Mouse (Mus musculus) frontal cortex, postnatal 10 days (tissue): Measurements from ENCODE around the gene Slc35e3.
"Not testable (repeated sequence)": the region's sequence is repeated elsewhere in the genome, so short reads cannot be mapped to it uniquely, and the experiment has no call there.

Experiments used
- DNase-seq, 2 experiments: peaks; one replicate each; pipeline ENCODE4 v3.0.0; 2022; ENCODE audit warnings: low spot score in 2 of 2, mixed read lengths in 1 of 2

Slc35e3 gene

DNA sequence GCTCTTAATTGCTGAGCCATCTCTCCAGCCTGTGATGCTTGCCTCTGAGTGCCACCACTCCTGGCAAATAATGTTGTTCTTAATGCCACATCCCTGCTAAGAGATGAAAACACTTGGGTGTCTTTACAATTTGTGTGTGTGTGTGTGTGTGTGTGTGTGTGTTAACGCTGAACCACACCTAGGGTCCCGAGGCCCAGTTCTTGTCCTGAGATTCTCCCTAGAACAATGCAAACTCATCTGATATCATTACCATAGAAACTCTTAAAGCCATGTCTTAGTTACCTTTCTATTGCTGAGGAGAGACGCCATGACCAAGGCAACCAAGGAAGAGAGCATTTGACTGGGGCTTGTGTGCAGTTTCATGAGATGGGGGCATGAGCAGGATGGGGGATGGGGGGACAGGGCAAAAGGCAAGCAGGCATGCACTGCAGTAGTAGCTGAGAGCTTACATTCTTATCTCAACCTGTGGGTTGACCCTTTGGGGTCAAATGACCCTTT is 32.1 kb downstream of the Slc35e3 start:
- DNase-seq = no peak

DNA sequence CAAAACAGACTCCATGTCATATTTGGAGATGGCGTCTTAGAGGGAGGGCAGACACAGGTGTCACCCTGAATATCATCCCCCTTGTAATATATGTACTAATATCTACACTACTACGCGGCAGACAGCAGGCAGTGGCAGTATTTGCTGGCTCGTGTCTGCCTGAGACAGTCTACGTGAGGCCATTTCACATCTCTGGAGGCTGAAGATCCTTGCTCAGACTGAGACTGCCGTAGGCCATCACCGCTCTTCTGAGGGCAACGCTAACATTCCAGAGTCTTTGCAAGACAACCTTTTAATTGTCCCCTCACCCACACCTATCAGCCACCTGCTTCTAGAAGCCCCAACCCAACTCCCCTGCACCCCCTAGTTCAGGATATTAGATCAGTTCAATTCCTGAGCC is 32.7 kb downstream of the Slc35e3 start:
- no peak for DNase-seq

DNA sequence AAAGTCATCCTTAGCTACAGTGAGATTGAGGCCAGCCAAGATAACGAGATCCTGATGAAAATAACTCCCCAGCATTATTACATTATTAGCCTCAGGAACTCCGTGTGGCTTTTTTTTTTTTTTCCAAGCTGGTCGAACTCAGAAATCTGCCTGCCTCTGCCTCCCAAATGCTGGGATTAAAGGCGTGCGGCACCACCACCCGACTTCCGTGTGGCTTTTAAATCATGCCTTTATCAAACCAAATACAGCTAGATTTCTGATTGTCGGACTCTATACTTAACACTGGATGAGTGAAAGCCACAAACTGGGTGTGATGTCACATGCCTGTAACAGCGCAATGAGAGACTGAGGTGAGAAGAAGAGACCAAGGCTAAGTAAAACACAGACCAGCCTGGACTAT is 33.3 kb downstream of the Slc35e3 start:
- no peak for DNase-seq

DNA sequence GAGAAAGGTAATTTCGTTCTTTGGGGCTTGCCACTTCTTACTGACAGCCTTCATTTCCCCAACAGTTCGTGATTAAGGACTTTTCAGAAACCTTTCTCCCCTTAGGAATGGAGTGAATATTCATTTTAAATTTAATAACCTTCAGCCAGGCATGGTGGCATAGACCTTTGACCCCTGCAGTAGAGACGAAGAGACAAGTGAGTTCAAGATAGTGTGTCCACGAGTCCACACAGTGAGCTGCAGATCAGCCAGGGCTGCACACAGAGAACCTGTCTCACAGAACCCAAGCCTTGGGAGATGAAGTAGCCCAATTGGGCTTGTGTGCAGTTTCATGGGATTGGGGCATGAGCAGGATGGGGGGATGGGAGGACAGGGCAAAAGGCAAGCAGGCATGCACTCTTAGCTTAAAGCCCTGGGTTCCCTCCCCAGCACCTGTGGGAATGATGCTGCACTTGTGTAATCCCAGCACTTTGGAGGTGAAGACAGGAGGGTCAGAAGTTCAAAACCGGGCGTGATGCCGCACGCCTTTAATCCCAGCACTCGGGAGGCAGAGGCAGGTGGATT is 33.9 kb downstream of the Slc35e3 start:
- DNase-seq = no peak

DNA sequence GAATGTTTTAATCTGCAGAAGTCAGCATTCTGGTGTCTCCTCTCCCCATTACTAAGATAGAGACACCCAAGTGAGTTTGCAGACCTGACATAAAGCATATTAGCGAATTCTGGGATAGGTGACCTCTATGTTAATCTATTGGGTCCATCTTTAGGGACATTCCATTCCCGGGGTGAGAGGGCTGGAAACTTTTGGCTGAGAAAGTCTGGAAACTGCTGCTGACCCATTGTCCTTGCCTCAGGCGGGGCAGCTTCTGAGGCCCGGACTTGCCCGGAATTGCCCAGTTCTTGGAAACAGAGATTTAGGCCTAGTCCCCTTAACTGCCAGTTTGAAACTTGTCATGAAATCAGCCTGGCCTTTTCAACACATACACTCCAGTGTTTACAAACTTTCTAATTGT is 34.8 kb downstream of the Slc35e3 start:
- no peak for DNase-seq

DNA sequence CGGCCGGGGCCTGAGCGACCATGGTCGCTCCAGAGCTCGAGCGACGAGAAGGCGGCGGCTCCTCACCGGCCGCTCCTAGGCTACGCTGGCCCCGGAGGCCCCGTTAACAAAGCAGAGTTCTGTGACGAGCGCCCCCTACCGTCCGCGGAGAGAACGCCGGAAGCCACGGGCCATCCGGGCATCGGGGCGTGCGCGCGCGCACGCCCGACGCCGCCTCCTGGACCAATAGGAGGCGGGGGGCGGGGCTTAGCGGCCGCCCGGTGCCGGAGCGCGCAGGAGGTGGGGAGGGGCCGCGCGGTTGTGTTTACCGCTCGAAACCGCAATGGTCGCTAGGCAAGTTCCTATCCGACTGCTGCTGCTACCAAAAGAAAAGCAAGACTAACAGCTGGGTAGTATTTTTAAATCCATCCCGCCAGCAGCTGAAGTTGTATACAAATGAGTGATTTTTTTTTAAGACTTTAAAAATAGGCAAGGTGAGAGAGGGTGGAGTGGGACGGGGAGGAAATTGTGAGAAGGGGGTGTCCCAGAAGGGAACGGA is 35.5 kb downstream of the Slc35e3 start, which contains the start of gene Mdm2:
Mdm2 (minus strand) TSS at position 155 of the 538 bp plus-strand sequence.
- peak; percentile 89 to 96 for DNase-seq

DNA sequence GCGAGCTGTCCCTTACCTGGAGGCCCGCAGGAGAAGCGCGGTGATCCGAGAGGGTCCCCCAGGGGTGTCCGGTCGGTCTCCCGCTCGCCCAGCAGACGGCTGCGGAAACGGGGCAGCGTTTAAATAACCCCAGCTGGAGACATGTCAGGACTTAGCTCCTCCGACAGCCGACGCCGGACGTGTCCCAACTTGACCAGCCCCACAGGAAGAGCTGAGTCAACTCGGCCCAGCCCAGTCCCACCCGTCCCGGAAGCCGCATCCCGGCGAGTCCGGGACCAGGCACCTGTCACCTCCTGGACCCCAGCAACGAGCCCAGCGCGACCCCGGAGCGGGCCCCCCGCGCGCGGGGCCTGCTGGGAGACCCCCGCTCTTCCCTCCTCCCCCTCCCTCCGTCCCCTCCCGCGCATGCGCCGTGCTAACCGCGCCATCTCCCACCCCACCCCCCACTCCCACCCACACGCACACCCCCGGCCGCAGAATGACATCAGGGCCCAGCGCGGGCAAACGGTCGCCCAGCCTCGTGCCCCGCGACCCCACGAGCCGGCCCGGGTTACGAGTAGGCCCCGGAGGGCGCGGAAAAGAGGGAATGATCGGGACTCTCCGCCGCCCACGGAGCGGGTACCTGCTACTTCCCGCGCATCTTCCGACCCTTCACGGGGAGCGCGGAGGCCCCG is 36.1 kb downstream of the Slc35e3 start:
- peak; percentile 62 to 71 for DNase-seq

DNA sequence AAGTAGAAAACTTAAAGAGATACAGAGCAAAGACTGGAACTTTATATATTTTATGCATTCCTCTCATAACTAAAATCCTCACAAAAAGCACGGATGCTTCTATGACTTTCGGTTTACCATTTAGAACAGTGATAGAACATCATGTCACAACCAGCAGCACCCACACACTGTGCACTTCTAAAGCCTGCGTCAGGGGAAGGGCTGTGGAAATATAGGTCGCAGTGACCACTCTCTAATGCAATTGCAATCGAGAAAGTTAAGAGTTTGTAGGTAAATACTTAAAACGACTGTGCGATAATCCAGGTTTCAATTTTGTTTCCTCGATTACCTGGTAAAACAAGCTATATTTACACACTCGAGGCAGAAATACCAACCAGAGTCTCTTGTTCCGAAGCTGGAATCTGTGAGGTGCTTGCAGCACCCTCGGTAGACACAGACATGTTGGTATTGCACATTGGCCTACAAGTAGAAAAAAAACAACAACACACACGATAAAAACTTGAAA is 36.8 kb downstream of the Slc35e3 start:
- no peak for DNase-seq

DNA sequence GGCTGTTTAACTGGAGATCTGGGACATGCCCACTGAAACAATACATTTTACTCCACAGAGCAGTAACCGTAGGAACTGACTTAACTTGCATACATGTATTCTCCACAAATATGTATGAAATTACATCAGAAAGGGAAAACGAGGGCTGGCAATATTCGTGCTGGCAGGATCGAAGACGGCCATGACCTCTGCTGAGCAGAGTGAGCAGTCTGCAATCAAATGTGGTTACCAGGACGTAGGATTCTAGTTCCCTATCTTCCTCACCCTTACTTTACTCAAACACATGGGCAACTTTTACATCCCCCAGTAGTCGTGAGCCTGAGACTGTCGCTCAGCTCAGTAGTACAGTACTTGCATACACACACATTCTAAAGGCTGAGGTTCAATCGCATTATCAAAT is 37.3 kb downstream of the Slc35e3 start:
- no peak for DNase-seq

DNA sequence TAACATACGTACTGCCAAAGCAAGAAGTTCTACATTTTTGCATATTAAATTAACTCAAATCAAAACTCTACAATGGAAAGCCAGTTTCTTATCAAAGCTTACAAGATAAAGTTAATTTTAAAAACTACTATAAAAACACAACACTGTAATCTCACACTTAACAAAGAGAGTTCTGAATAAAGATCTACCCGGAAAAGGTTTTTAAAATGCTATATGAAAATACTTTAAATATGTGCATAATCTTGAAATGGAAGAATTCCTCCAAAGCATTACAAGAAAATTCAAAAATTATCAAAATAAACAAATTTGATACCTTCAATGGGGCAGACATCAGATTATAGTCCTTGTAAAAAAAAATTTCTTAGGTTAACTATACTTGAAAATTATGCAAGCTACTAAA is 37.8 kb downstream of the Slc35e3 start:
- DNase-seq = no peak

DNA sequence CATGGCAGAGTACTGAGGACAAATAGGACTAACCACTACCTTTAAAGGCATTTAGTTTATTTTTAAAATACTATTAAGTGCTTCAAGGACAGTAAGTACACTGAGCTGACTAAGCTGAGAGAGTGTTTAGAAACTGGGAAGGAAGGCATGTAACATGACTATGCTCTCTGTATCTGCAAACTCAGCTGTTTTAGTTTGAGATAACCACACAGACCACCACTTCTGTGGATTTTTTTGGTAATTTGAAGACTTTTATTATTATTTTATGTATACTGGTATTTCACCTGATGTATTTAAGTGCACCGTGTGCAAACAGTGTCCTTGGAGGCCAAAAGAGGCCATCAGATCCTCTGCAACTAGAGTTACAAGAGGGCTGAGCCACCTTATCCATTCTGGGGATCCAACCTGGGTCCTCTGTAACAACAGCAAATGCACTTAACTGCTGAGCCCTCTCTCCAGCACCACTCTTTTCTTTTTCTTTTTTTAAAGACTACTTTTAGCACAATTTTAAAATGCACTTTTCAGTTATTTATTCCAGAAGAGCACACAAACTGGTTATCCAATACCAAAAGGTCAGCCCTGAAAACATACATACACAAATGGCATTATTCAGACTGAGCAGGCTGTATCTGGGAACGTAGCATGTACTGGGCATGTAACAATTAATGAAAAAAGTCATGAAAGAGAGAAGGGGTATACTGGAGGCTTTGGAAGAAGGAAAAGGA is 38.9 kb downstream of the Slc35e3 start:
- DNase-seq = no peak

DNA sequence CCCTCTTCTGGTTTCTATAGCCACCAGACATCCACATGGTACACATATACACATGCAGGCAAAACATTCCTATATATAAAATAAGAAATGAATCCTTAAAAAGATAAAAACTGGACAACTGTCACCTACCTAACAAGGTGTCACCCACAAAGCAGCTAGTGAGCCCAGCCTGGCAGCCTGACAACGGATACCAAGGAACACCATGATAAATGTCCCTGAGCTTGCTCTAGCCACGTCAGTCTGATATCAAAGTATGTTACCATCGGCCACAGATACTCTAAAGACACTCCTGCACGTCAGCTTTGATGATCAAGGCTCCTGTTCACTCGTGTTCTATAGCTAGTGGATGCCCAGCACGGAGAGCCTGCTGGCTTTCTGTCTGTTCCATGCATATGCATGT is 39.7 kb downstream of the Slc35e3 start:
- no peak for DNase-seq

DNA sequence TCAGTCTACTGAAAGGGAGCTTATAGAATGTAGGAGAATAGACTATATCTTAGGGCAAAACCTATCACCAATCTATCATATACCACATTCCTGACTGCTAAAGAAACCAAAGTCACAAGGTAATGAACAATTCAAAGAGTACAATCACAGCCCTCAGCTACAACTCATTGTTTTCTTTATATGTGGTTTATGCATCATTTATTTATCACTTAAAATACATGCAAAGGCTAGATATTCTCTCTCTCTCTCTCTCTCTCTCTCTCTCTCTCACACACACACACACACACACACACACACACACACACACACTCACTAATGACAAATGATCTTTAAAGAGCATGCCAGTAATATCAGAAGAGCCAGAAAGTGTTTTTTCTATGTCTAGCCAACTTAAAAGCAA is 40.4 kb downstream of the Slc35e3 start:
- no peak for DNase-seq

DNA sequence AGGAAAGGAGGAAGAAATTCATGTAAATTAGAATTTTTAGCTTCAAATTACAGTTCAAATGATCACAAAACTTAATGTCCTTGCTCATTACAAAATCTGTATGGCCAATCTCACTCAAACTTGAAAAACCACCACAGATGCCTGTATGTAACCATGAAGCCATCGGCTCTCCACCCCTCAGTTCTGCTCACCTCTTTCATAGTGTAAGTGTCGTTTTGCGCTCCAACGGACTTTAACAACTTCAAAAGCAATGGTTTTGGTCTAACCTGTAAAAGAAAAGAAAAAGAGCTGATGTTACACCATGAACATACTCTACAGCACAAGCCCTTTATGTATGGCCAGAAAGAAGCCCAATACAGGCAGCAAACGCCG is 41.2 kb downstream of the Slc35e3 start:
- no peak for DNase-seq

DNA sequence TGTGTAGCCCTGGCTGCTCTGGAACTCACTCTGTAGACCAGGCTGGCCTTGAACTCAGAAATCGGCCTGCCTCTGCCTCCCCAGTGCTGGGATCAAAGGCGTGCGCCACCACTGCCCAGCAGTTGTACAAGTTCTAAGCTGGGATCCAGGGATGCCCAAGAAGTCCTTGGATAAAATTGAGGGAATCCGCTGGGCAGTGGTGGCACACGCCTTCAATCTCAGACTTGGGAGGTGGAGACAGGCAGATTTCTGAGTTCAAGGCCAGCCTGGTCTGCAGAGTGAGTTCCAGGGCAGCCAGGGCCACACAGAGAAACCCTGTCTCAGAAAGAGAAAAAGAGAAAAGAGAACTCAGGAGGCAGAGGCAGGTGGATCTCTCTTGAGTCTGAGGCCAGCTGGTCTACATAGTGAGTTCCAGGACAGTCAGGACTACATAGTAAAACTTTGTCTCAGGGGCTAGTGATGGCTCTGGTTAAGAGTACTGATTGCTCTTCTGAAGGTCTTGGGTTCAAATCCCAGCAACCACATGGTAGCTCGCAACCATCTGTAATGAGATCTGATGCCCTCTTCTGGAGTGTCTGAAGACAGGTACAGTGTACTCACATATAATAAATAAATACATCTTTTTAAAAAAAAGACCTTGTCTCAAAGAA is 41.7 kb downstream of the Slc35e3 start:
- DNase-seq = not testable (repeated sequence)

DNA sequence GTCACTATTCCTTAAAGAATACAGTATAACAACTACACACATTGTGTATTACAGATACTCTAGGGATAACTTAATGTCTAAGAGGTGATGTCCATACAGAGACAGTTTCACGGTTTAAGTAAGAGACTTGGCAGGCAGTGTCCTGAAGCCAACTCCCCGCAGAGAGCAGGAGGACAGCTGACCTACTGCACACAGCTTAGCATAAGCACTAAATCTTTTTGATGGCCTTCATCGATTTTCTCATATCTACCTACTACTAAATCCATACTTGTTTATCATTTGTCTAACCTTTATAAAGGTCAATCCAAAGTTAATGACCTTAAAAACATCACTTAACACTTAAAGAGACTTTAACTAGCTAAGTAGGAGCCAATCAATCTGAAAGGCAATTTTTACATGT is 42.7 kb downstream of the Slc35e3 start:
- DNase-seq = no peak

DNA sequence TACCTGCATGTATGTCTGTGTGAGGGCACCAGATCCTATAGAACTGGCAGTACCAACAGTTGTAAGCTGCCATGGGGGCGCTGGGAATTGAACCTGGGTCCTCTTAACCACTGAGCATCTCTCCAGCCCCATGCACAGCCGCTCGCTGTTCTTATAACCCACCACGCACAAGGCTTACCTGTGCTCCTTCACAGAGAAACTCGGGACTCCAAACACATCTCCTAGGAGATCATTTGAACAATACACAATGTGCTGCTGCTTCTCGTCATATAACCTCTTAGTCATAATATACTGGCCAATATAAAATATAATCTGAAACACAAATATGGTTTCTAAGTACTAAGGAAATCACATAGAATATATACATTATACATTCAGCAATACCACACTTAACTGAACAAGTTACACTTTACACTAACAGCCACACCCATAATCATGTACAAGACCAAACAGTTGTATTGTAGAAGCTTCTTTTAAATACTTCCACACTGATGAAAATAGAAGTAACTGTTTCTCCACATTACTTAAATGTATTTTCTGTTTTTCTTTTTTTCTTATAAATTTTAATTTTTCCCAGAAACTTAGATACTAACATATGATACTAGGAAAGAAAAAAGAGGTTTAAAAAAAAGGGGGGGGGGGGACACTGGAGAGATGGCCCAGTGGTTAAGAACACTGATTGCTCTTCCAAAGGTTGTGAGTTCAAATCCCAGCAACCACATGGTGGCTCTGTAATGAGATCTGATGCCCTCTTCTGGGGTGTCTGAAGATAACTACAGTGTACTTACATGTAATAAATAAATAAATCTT is 43.9 kb downstream of the Slc35e3 start:
- DNase-seq = no peak

DNA sequence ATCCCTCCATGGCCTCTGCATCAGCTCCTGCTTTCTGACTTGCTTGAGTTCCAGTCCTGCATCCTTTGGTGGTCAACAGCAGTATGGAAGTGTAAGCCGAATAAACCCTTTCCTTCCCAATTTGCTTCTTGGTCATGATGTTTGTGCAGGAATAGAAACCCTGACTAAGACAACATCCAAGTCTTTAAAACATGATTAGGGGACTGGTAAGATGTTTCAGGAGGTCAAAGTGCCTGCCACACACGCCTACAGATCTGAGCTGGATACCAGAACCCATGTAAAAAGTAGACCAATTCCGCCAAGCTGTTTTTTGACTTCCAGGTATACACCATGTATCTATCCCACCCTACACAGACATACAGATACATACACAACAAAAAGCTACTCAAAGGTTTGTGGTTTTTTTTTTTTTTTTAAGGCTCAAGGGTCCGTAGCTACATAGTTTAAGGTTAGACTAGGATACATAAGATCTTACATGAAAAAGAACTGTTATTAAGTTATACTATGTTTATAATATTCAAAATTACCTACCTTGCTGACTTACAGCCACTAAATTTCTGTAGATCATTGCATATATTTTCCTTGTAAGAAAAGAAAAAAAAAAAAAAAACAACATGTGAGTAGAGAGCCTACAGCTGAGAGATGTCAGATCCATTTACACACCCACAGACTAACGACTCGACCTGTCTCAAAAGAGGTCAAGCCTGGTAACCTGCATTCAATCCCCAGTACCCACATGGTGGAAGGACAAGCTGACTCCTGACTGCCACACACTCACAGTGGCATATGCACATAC is 44.9 kb downstream of the Slc35e3 start:
- DNase-seq = no peak

DNA sequence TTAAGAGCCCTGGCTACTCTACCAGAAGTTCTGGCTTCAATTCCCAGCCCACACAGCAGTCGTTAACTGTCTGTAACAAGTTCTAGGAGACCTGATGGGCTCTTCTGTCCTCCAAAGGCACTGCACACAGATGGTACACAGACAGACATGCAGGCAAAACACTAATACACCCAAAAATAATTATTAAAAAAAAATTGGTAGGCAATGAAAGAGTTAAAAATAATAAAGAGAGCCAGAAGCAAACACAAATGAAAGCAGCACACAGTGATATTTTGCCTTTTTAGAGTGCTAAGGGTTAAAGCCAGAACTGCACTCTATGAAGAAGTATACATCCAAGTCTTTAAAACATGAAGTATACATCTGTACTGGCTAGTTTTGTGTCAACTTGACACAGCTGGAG is 45.7 kb downstream of the Slc35e3 start:
- no peak for DNase-seq

DNA sequence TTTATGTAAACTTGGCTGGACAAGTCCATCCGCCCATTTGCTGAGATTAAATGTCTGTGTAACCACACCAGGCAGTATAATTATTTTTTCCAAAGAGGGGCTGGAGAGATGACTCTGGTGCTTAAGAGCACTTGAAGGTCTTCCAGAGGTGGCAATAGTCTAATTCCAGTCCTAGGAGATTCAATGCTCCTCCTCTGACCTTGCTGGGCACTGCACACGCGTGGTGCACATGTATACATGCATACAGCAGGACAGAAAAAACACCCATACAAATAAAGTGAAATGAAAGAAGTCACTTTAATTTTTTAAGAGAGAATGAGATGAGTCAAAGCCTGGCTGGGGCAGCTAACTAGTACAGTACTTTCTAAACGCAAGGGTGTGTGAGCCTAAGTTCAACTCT is 46.3 kb downstream of the Slc35e3 start:
- no peak for DNase-seq
